Mouse (Mus musculus) G1E-ER4 (cell line): ENCODE data around the gene Pou3f1. TPM values are rescaled to one million over a fixed set of nuclear protein-coding genes. Genes with fewer than 3 reads are reported as not detected.

Experiments
- GATA1 ChIP-seq: IDR thresholded peaks from one replicate; pipeline ENCODE4 v1.8.0; 2012; ENCODE audit warnings: low read length, inconsistent platforms
- polyA plus RNA-seq: library from polyadenylated mRNA; stranded (reverse); fragments of >175 nt; gene quantifications from 2 replicates; pipeline ENCODE4 v1.2.3, GENCODE M21; 2012

Gene Pou3f1
- polyA plus RNA-seq = not detected in 2 replicates

DNA sequence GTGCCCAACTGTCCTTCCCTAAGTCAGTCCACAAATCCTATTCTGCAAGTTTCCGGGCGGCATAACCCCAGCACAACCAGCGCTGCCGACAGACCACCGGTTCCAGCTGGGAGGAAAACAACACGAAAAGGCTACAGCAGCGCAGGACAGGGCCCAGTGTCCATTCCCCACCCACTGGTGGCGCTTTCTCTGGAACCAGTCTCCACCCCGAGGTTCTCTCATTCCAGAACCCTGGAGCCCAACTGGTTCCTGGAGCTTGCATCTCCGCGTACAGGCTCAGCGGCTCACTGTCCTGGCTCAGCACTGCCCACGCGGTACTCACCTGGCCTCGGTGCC lies at the start of gene Pou3f1:
Pou3f1 (plus strand) TSS at position 290 of the 336 bp plus-strand sequence.
- TF ChIP-seq GATA1 = no peak

DNA sequence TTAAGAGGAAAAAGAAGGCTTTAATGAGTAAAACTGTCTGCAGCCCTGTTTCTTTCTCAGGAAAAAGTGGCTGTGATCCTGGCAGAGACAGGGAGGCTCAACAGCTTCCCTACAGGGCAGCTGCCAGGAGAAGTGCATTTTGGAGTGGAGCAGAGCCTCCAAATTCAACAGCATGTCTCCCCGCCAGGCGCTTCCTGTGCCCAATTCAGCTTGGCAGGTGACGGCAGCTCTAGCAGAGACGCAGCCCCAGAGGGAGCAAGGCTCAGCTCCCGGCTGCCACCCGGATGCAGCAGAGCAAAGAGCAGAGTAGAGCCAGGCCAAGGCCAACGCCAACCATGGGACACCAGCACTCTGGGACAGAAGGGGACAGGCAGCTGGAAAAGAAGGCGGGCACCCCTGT lies 49.4 kb upstream of the Pou3f1 start:
- TF ChIP-seq GATA1 = no peak

DNA sequence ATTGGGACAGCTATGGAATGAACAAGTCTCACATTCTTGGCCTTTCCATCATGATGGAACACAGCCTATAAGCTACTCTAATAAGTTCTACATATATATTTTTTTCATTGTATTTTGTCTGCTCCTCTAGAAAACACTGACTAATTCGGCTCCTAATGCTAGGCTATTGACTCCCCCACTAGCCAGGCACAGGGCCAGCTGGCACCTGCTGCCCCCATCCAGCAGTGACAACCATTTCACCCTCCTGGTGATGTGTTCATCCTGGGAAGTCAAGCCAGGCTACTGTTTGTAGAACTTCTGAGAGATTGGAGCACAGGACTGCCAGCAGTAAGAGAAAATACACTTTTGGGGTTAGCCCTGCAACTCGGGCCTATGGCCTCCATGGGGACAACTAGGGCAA lies 46.5 kb upstream of the Pou3f1 start:
- TF ChIP-seq GATA1 = no peak

DNA sequence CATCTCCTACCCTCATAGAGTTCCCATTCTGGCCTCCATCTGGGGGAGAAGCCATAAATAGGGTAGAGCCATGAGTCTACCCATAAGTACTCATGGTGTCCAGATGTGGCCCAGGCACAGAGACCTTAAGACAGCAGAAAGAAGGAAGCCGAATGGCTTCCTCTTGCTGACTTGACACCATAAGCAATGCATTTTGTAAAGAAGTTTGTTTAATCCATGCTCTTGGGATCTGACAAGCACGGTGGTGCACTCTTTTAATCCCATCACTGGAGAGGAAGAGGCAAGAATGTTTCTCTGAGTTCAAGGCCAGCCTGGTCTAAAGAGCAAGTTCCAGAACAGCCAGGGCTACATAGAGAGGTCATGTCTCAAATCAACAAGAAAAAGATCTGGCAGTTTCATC lies 45.9 kb upstream of the Pou3f1 start, which contains the start of gene 3100002H09Rik:
3100002H09Rik (minus strand) TSS at position 101 of the 400 bp plus-strand sequence.
- TF ChIP-seq GATA1 = no peak

DNA sequence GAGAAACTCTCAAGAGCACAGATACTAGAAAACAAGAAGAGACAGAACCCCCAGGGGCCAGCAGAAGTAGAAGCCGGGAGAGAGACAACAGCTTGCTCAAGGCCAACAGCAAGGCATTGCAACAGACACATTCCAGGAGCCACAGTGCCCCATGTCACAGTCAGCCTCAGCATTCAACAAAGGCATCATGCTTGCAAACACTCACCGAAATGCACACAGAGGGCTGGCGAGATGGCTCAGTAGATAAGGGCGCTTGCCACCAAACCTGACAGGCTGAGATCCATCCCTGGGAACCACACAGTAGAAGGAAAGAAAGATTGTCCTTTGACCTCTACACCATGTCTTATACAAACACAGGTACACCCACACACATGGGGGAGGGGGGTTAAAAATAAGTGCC lies 44.8 kb upstream of the Pou3f1 start:
- TF ChIP-seq GATA1 = no peak

DNA sequence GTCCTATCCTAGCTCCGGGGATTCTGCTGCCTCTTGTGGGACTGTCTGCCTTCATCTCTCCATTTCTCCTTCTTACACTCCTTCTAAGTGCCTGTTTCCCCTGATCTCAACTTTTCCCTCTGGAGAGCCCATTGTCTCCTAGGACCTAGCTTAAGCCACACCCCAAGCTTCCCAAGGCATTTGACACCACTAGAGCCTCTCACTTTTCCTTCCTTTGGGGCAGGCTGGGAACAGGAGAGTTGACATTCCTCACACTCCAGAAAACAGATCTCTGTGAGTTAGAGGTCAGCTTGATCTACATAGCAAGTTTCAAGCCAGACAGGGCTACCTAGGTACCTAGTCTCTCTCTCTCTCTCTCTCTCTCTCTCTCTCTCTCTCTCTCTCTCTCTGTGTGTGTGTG lies 42.4 kb upstream of the Pou3f1 start:
- TF ChIP-seq GATA1 = no peak

DNA sequence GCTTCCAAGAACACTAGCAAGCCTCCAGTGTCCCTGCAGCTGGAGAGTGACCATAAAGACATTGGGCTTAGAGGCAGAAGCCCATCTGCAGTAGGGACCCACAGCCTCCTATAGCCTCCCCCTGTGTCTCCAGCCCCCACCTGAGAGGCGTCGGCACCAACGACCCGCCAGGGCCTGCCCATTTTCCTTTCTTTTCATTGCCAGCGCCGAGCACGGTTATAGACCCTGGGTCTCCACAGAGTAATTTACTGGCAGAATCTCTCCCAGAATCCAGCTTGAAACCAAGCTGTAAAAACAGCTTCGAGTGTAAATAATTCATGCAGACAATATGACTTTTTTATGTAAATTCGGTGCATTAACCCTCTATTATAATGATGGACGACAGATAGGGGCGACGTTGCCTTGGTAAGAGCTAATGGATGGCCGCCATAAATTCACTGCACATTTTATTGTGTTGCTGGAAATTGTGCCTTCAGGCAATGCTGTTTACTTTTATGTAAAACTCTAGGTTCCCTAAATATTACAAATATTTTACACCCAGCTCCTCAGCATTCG lies 41.1 kb upstream of the Pou3f1 start:
- TF ChIP-seq GATA1 = no peak

DNA sequence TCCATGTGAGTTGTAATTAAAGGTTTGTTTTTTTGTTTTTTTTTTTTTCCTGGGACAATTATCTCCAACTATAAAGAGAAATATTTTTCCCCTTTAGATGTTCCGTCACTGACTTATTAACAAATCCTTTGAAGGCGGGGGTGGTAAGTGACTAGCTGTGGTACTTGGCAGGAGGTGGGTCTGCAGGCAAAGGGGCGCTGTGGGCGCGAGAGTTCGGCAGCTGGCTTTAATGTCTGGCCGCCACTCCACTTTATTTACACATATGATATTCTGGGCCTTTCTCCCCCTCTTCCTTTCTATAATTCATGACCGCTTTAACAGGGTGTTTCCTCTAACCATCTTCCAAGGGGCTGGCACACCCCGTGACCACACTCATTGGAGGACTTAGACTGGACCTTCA lies 40.6 kb upstream of the Pou3f1 start:
- no peak for TF ChIP-seq GATA1

DNA sequence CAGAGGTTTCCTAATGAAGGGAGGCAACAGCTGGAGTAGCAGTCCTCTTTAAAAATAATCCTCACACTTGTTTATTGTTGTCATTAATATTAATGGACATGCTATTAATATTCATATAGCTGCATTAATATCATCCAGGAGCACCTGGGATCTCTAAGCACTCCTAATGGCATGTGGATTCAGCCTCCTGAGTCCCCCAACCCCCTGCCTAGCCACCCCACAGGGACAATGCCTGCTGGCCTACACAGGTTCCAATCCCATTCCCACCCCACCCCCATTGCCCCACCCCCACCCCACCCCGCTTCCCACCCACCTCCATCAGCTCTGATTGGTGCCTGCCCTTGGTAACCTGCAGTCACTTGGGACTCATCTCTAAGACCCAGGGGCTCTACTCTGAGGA lies 40.0 kb upstream of the Pou3f1 start:
- no peak for TF ChIP-seq GATA1

DNA sequence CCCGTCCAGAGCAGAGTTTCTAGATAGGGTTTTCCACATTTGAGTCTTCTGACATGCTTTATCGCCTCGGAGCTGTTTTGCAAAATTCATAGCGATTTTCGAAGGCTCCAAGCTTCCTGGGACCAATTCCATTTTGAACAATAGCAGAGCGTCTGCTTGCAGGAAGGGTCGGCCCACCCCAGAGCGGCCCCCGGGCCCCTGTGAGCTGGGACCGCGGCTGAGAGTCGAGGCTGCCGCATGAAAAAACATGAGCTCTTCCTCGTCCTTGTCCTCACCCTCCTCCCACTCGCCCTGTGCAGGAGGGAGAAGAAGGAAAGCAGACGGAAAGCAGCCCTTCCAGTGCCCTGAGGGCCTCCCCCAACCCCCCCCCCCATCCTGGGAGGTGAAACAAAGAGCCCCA lies 38.0 kb upstream of the Pou3f1 start:
- TF ChIP-seq GATA1 = no peak

DNA sequence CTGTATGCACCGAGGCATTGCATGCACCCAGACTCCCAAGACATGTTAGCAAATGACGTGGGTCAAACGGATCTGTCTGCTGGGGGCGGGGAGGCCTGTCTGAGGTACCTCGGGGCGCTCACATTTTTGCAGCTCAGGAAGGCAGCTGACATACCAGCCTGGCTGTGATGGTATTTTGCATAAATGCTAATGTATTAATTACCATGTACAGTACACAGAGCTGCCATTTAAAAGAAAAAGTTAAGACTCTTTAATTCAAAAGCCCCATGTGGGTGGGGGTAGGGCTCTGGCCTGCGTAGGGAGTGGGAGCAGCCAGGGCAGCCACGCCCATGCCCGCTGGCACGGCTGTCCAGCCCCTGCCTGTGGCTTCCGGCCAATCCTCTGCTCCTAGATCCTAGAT lies 35.2 kb upstream of the Pou3f1 start:
- no peak for TF ChIP-seq GATA1

DNA sequence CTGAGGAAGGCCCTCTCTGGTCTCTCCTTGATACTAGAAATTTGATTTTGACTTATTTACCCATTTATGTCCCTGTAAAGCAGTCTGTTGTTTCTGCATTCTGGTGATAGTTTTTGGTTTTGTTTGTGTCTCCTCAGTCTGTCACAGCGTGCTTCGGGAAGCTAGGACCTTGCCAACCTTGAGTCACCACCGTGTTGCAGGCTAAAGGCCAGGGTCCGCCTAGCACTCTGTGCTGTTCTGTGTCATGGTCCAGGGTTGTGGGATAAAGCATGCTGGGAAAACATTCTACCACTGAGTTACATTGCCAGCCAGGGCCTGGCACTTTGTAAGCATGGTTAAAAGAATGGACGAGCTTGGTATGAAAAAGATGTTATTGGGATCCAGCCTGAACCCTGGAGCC lies 34.0 kb upstream of the Pou3f1 start:
- TF ChIP-seq GATA1 = no peak

DNA sequence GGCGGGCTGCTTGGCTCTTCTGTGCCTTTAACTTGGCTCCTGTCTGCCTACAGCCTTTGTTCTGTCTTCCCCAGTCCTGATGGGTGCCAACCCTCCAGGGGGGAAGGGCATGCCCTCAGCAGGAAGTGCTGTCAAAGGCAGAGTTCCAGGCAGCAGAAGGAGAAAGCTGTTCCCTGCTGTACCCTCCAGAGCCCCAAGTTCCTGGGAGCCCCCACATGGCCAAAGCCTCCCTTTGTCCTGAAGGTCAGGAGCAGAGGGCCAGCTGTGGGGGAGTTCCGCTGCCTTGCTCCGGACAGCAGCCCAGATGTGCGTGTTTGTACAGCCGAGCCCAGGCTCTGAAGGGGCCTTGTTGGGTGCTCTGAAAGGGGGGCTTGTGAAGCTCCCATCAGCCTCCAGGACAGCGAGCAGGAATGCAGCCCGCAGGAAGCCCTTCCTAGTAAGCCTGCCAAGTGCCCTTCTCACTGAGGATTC lies 32.5 kb upstream of the Pou3f1 start:
- no peak for TF ChIP-seq GATA1

DNA sequence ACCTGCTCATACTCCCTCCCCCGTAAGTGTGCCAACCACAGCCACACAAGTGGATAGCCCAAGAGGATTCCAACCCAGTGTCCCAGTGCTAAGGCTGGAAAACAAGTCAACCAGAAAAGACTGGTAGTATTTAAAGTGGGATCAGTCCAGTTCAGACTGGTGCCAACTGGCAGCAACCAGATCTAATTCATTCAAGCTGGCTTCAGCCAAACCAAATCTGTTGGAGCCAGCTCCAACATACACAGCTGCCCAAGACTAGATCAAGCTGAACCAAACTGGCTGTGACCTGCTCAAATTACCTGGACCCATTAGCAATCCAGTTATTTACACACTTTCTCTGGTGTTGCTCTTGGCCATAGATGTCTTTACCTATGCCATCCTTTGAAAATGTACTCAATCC lies 29.8 kb upstream of the Pou3f1 start:
- no peak for TF ChIP-seq GATA1

DNA sequence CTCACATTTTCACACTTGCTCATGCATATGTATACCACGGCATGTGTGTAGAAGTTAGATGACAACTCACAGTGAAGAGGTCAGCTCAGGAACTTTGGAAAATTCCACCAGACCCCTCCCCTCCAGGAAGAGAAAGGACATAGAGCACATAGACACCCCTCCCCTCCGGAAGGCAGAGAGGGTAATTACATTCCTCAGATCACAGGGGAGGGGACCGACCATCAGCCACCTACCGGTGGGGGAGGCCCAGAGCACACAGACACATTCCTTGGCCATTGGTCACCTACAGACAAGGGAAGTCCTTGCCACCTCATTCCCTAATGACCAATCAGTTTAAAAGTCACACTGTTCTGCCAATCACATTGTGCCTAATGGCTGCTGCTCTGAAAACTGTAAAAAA lies 25.2 kb upstream of the Pou3f1 start:
- no peak for TF ChIP-seq GATA1

DNA sequence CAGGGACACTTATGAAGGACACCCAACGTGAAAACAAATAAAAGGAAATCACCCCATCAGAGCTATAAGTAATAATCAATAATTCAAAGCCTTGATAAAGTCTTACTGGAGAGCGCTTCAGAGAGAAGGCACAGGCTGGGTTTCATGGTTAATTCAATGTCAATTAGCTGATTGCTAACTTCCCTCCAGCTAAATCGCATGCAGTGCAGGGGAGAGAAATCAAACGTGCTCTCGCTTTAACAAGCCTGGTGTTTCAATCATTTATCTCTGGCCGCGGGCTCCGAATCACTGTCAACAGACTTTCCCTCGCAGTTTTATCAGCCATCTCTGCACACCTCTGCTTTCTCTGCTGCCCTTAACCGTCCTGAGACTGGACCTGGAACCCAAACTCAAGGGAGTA lies 23.8 kb upstream of the Pou3f1 start:
- no peak for TF ChIP-seq GATA1

DNA sequence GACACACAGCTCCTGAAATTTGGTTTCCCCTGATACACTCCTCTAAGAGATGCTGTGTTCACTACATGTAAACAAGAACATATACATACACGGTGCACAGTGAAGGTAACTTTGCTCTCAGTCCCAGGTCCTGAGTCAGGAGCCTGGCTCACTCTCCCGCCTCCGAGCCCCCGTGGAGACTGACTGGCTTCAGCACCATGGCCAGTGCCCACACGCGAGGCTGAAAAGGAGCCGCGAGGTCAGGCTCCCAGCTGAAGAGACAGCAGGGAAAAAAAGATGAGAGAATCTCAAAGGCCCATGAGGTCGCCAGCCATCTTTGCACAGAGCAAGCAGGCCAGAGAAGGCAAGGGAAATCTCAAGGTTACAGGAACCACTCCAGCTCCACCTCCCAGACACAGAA lies 23.3 kb upstream of the Pou3f1 start:
- no peak for TF ChIP-seq GATA1

DNA sequence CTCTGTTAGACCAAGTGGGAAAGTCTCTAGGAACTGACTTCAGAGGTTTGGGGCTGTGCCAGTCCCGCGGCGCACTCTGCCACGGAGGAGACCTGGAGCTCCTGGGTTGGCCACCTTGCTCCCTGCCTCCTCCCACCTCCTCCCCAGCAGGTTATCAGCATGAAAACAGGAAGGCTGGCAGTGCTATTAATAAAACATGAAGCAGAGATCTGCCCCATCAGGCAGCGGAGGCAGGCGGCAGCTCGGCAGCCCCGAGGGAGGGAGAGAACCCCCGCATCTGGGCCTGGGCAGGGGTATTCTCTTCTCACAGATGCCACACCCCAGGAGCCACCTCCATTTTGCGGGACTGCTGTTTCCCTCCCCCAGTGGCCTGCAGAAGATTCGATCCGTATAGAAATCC lies 16.9 kb upstream of the Pou3f1 start:
- no peak for TF ChIP-seq GATA1
